Mouse (Mus musculus) regulatory T cell (primary cell): Measurements from ENCODE around the gene Tut7.
"Not testable (repeated sequence)": the region's sequence is repeated elsewhere in the genome, so short reads cannot be mapped to it uniquely, and the experiment has no call there.

Source experiments
- in situ Hi-C: fragments of 300-600 bp; cut with MboI, MseI; formaldehyde crosslinking; loops from one replicate; pipeline ENCODE4 v1.15.1; 2025; ENCODE audit warnings: high pct_unique_total_duplicates

The Tut7 gene

GRCm38 (mm10) chr13:59834786-59835452 is 12.0 kb upstream of the Tut7 start:
- in situ Hi-C loops, result loop anchor here (5.0 kb wide), 1 partner anchor 902 kb away; no protein-coding TSS in a partner anchor

DNA sequence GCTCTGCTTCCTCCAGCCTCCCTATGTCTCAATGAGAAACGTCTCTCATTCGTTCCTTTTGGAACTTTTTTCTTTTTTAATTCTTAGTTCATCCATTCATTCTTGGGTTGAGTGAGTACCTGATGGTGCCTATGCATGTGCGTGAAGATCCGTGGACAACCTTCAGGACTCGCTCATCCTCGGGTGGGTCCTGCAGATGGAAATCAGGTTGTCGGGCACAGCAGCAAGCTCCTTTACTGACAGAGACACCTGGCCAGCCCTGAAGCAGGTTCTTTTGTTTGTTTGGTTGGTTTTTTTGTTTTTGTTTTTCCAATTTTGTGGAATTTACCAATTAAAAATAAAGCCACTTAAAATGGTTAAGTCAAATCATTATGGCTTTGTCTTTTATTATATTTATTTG is 9.9 kb upstream of the Tut7 start:
- in situ Hi-C loops, result no loop called here

DNA sequence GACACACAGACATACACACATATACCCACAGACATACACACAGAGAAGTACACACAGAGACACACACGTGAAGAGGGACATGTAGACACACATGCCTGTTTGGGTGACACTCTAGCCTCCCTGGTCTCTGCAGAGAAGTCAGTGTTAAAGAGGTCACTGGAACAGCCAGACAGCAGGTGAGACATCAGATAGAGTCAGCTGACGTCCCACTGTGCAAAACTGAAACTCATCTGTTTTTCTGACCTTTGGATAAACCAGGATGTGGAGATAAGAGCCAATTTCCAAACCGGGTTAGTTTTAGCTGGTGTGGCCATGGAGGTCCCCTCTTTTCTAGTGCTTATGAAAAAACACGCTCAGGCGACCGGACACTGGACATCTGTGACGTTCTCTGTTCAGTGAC is 9.5 kb upstream of the Tut7 start:
- in situ Hi-C loops, result no loop called here

DNA sequence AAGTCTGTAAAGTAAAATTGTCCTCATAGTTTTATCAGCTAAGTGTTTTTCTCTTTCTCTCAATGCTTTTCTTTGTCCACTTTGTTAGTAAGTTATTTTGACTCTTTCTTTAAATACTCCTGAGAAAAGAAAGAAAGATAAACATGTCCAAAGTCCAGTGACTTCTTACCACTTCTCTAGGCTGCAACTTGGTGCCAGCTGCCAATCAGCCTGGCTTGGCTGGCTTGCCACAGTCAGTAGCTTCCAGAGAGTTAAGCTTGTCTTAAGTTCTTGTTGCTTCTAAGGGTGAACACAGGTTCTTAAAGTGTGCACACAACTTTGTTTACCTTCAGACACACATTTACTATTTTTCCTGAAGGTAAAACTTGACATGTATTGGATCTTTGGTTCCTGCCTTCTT is 3.0 kb upstream of the Tut7 start:
- in situ Hi-C loops, result no loop called here

- in situ Hi-C loops, result no loop called here
Observed at GRCm38 (mm10) chr13:59820836-59821235, 2.1 kb downstream of the Tut7 start.

- in situ Hi-C loops, result no loop called here
Observed at GRCm38 (mm10) chr13:59820114-59820513, 2.8 kb downstream of the Tut7 start.

GRCm38 (mm10) chr13:59817352-59817751 is 5.6 kb downstream of the Tut7 start:
- in situ Hi-C loops, result no loop called here

DNA sequence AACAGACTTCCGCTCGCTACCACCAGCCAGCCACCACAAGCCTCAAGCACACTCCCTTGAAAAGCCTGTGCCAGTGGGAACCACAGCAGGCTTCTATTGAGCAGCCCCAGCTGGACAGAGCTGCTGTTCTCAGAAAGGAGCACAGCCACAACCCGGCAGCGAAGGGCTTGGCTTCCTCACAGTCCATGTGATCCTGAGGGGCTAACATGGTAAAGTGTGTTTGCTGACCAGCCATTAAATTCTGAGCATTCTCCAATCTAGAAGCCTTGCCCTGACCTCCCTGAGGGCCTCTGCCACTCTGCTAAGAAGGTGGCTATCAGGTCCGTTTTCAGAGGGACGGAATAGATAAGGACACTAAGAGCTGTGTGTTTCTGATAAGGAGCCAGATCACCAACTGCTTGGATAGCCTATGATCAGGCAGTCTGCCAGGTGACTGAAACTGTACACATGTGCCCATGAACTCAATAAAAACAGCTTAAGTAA is 8.8 kb downstream of the Tut7 start:
- in situ Hi-C loops, result loop anchor here (5.0 kb wide), 1 partner anchor 42 kb away; no protein-coding TSS in a partner anchor

- in situ Hi-C loops, result loop anchor here (5.0 kb wide), 1 partner anchor 39 kb away; no protein-coding TSS in a partner anchor
Observed at GRCm38 (mm10) chr13:59811581-59811980, 11.4 kb downstream of the Tut7 start.

DNA sequence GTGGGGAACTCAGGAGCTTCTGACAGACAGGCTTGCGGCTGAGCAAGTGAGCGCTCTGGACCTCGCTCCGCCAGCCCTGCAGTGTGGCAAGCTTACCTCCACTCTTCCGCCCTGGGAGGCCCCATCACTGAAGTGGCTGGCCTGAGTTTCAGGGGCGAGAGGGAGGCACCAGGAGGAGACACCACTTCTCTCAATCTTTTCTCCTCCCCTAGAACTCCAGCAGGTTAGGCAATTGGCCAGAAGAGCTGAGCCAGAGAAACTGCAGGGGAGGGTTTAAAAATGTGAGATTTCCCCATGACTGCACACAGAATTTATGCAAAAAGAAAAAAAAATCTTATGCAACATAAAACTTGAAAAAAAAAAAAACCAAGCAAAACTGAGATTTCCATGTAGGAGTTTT is 21.9 kb downstream of the Tut7 start:
- in situ Hi-C loops, result no loop called here

DNA sequence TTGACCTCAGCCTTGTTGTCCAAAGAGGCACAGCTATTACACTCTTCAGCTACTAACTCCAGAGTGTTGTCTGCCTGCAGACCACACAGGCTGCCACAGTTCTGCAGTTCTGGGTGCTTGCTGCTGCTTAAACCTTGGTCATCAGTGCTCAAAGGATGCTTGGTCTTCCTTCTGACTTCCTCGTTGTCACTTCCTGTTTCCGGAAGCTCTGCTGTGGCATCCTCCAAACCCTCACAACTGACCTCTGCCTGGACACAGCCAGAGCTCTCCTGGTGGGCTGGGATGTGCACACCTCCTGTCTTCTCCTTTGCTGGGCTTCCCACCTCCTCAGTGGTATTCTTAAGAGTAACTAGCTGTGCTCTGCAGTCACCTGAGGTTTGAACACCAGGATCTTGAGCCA is 22.9 kb downstream of the Tut7 start:
- in situ Hi-C loops, result no loop called here

DNA sequence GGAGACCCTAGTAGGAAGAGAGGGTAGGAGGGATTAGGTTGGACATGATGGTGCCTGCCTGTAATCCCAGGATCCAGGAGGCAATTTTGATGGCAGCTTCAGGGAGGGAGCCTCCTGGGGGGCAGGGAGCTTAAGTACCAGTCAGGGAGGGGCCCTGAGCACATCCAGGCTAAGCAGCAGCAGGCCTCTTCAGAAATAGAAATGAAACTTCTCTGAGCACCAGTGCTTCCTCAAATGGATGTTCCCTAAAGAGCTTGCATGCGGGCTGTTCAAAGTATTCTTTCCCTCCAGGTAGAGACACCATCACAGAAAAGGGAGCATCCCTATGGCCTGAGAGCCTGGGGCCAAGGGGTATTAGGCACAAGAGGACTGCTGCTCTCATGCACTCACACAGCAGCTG is 24.6 kb downstream of the Tut7 start:
- in situ Hi-C loops, result no loop called here

DNA sequence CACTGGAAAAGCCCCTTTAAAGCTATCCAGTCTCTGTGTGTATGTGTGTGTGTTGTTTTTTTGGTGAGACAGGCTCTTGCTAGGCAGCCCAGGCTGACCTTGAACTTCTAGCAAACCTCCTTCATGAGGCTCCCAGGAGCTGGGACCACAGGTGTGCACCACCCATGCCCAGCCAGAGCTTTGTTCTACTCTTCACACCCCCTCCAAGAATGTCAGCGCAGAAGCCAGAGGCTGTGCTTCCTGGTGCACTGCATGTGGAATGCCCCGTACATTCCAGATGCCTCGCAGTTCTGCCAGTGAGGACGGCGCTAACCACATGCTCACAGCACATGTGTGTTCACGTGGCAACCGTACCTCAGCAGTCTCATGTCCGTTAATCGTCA is 26.5 kb downstream of the Tut7 start:
- in situ Hi-C loops, result no loop called here

DNA sequence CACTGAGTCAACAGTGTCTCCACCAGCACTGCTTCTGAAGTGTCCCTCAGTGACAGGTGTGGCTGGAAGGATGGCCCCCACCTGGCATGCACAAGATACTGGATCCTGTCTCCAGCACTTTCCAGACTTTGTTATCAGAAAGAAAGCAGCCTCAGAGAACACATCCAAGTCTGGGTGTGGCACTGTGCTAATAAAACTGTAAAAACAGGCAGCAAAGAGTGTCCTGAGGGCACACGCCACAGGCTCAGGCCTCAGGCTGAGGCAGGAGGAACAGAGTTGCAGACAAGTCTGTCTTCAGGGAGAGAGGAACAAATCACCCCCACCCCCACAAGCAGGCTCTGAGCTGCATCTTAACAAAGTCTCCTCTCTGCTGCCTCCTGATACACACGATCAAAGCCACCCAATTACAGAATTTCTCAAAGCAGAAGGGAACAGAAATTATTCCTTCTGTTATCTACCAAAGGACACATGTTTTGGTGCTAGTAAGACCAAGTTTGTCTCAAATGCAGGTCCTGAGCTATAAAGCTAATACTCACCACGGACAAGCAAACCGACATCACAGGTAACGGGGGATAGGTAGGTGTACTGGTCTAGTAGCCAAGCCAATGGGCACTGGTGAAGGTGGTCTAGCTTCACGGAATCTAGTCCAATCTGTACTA is 27.0 kb downstream of the Tut7 start:
- in situ Hi-C loops, result no loop called here

DNA sequence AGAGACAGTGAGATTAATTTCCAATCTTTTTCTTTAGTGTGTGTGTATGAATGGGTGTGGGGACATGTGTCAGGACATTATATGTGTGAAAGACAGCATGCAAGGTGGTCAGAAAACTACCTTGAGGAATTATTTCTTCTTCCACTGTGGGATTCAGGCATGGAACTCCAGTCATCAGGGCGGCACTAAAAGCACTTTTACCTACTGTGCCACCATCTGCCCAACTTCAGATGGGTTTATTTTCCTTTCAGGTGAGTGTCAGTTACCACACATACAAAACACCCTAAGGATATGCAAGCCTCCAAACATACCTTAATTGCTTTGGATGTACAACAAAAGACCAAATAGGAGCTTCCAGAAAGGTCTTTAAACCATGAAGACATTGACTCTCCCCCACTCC is 28.2 kb downstream of the Tut7 start:
- in situ Hi-C loops, result no loop called here

DNA sequence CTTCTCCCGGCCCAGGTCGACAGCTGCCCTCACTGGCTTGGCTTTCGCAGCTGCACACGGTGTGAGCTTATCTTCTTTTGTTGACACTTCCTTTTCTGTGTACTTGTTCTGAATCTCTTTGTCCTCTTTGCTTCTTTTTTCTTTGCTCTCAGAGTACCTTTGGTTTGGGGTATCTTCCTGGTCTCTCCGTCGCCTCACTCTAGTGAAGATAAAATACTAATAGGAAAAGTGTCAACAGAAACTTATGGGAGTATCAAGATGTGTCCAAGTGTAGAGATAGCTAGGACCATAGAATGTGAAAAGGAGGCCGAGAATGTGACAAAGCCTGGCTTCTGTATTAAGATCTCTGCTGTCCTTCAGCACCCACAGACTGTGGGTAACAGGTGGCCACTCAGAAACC is 40.8 kb downstream of the Tut7 start, which contains the start of gene Gm49354:
Gm49354 (minus strand) TSS at position 101 of the 400 bp plus-strand sequence.
- in situ Hi-C loops, result no loop called here

- in situ Hi-C loops, result not testable (repeated sequence)
Observed at GRCm38 (mm10) chr13:59779744-59780264, 43.1 kb downstream of the Tut7 start.

GRCm38 (mm10) chr13:59779213-59779612 is 43.7 kb downstream of the Tut7 start:
- in situ Hi-C loops, result no loop called here

- in situ Hi-C loops, result no loop called here
Observed at GRCm38 (mm10) chr13:59775168-59775567, 47.8 kb downstream of the Tut7 start.

GRCm38 (mm10) chr13:59771257-59771656 is 51.7 kb downstream of the Tut7 start:
- in situ Hi-C loops, result loop anchor here (5.0 kb wide), 1 partner anchor 41 kb away; no protein-coding TSS in a partner anchor

DNA sequence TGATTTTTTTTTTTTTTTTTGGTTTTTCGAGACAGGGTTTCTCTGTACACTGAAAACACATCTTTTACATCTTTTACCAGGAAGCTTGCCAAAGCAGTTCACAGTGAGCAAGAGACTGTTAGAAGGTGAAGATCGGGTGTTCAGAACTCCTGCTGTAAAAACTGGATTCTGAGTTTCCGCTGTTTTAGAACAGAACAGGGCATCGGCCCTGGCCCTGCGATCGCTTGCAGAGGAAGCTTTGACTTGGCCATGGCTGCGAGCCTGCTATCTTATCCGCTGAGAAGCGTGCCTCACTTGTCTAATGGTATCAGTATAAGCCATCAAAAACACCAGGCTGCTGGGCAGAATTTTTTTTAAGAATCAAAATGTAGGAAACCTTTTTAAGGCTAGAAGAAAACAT is 52.1 kb downstream of the Tut7 start:
- in situ Hi-C loops, result loop anchor here (5.0 kb wide), 1 partner anchor 41 kb away; no protein-coding TSS in a partner anchor

DNA sequence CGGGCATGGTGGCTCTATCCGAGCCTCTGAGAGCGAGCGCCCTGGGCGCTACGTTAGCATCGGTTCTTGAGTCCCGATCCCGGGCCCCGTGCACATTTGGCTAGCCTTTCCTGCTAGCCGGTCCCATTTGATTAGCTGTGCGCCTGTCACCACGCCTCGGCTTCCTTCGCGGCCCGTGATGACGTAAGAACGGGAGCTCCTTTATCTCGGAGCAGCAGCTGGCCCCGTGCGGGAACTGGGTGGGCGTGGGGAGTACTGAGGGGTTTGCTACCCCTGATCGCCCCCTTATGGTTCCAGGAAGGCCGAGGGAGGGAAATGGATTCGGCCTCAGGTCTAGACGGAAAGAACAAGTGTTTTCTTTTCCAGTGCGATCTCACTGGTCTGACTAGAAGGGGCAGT is 52.8 kb downstream of the Tut7 start:
- in situ Hi-C loops, result loop anchor here (5.0 kb wide), 1 partner anchor 42 kb away; no protein-coding TSS in a partner anchor
